Mouse (Mus musculus) liver, embryonic 14.5 days (tissue): Measurements from ENCODE around the gene Prdm16. TPM values are rescaled to one million over a fixed set of nuclear protein-coding genes. Genes with fewer than 3 reads are reported as not detected.

Experiments
- ATAC-seq: fragments of 200-750 bp; cut with Nextera tagmentation; 2 replicates; pipeline ENCODE4 v1.8.0; 2017; ENCODE audit warnings: moderate number of reproducible peaks, mild to moderate bottlenecking, moderate library complexity; ENCODE audit not compliant: insufficient read depth
- DNase-seq, 3 experiments: peaks; one replicate each; pipeline ENCODE4 v3.0.0-alpha.2; 2012 to 2013; ENCODE audit warnings: low read depth in 3 of 3, low spot score in 3 of 3
- H3K27ac ChIP-seq: fragments of 300-500 bp; sonication (generic); 2 replicates; pipeline ENCODE4 v1.5.1; 2014; ENCODE audit warnings: moderate library complexity, mild to moderate bottlenecking, control low read depth, inconsistent platforms
- H3K27me3 ChIP-seq: fragments of 300-500 bp; sonication (generic); 2 replicates; pipeline ENCODE4 v1.6.1; 2014; ENCODE audit warnings: mild to moderate bottlenecking, low read length, moderate library complexity; ENCODE audit not compliant: control insufficient read depth, insufficient read depth
- H3K36me3 ChIP-seq: fragments of 300-500 bp; sonication (generic); replicated peaks from 2 replicates; pipeline ENCODE4 v1.6.1; 2014; ENCODE audit warnings: low read depth; ENCODE audit not compliant: control insufficient read depth, insufficient read depth
- H3K4me1 ChIP-seq, 2 experiments: fragments of 200-500 bp in 1 of 2; fragments of 300-500 bp in 1 of 2; sonication (generic) in 1 of 2; replicated peaks; 2 replicates each; pipeline ENCODE4 v1.6.1; 2012 to 2014; ENCODE audit warnings: antibody characterized with exemption in 1 of 2, inconsistent platforms in 1 of 2, low read length in 1 of 2; ENCODE audit not compliant: control insufficient read depth in 2 of 2, insufficient read depth in 2 of 2
- H3K4me2 ChIP-seq: fragments of 300-500 bp; sonication (generic); 2 replicates; pipeline ENCODE4 v1.6.1; 2014; ENCODE audit warnings: low read depth, mild to moderate bottlenecking, control low read depth, moderate library complexity
- H3K4me3 ChIP-seq, 2 experiments: fragments of 200-500 bp in 1 of 2; fragments of 300-500 bp in 1 of 2; sonication (generic) in 1 of 2; 2 replicates each; pipeline ENCODE4 v1.5.1; 2012 to 2014; ENCODE audit warnings: low read depth in 2 of 2, low read length in 2 of 2, mild to moderate bottlenecking in 2 of 2, control low read depth in 1 of 2, inconsistent platforms in 1 of 2, moderate library complexity in 1 of 2; ENCODE audit not compliant: insufficient read depth in 1 of 2
- H3K9ac ChIP-seq: fragments of 300-500 bp; sonication (generic); replicated peaks from 2 replicates; pipeline ENCODE4 v1.6.1; 2014; ENCODE audit warnings: mild to moderate bottlenecking, control low read depth, moderate library complexity
- H3K9me3 ChIP-seq: fragments of 300-500 bp; sonication (generic); 2 replicates; pipeline ENCODE4 v1.6.1; 2016; ENCODE audit warnings: low read length, mixed read lengths; ENCODE audit not compliant: control insufficient read depth
- CTCF ChIP-seq: IDR thresholded peaks from 2 replicates; pipeline ENCODE4 v1.5.1; 2016; ENCODE audit warnings: antibody characterized with exemption, low read depth, control low read depth
- EP300 ChIP-seq: IDR thresholded peaks from 2 replicates; pipeline ENCODE4 v1.6.1; 2016; ENCODE audit warnings: antibody characterized with exemption, low read depth
- WGBS: fragments of 180-500 bp; shearing (Covaris S2); extraction: QIAGEN DNeasy Blood & Tissue Kit; methylation state at CpG from one replicate; pipeline ENCODE4 v1.1.7; 2014; ENCODE audit not compliant: insufficient replicate concordance; 5-methylcytosine and 5-hydroxymethylcytosine counted together
- polyA plus RNA-seq, 2 experiments: library from polyadenylated mRNA; depleted of rRNA in 1 of 2; stranded (reverse) in 1 of 2; unstranded in 1 of 2; fragments of >200 nt; fragmentation: Nextera tagmentation in 1 of 2; extraction: Ambion mirVana in 1 of 2; gene quantifications; 2 replicates each; pipeline versions ENCODE4 v1.2.1 to v1.2.3; 2012 to 2014

Gene Prdm16
- polyA plus RNA-seq, 2 experiments: 0.70 to 0.86 TPM

- H3K4me2 ChIP-seq: no peak overlapping the region
- ATAC-seq (no peak), DNase-seq (no peak)
- H3K36me3 ChIP-seq: no peaks in the 10 kb centered on the region
- H3K9ac ChIP-seq: no peak overlapping the region
- WGBS: 66% methylated on average over 13 of the region's 13 CpGs
- TF ChIP-seq EP300 (no peak), CTCF (no peak)
- H3K27me3 ChIP-seq: no peaks in the 10 kb centered on the region
- no peaks in the 10 kb centered on the region for H3K4me1 ChIP-seq
- no peak overlapping the region for H3K4me3 ChIP-seq
- H3K27ac ChIP-seq: no peak overlapping the region
- no peaks in the 10 kb centered on the region for H3K9me3 ChIP-seq
Measured at GRCm38 (mm10) chr4:154352246-154352645, 284.4 kb downstream of the Prdm16 start.

- DNase-seq (no peak), ATAC-seq (no peak)
- Histone ChIP-seq H3K9ac (no peak overlapping the region), H3K27ac (no peak overlapping the region), H3K4me3 (no peak overlapping the region), H3K27me3 (no peaks in the 10 kb centered on the region), H3K9me3 (no peaks in the 10 kb centered on the region), H3K4me1 (no peaks in the 10 kb centered on the region), H3K4me2 (no peak overlapping the region), H3K36me3 (no peaks in the 10 kb centered on the region)
- WGBS: 49% methylated on average over 11 of the region's 11 CpGs
- TF ChIP-seq EP300 (no peak), CTCF (no peak)
Measured at GRCm38 (mm10) chr4:154348197-154348786, 288.4 kb downstream of the Prdm16 start.

- H3K4me3 ChIP-seq: no peak overlapping the region
- DNase-seq: no peak
- H3K36me3 ChIP-seq: no peaks in the 10 kb centered on the region
- TF ChIP-seq CTCF (no peak), EP300 (no peak)
- H3K4me2 ChIP-seq: no peak overlapping the region
- no peaks in the 10 kb centered on the region for H3K4me1 ChIP-seq
- no peak for ATAC-seq
- no peak overlapping the region for H3K27ac ChIP-seq
- WGBS: 57% methylated on average over 19 of the region's 19 CpGs
- H3K9me3 ChIP-seq: no peaks in the 10 kb centered on the region
- H3K27me3 ChIP-seq: no peaks in the 10 kb centered on the region
- no peak overlapping the region for H3K9ac ChIP-seq
Measured at GRCm38 (mm10) chr4:154346731-154347522, 289.7 kb downstream of the Prdm16 start.

GRCm38 (mm10) chr4:154336650-154337049 is 300.0 kb downstream of the Prdm16 start:
- Histone ChIP-seq H3K4me2 (no peak overlapping the region), H3K27me3 (no peaks in the 10 kb centered on the region), H3K9me3 (no peaks in the 10 kb centered on the region), H3K4me1 (no peaks in the 10 kb centered on the region; a peak in 1 of 4 replicates), H3K9ac (no peak overlapping the region), H3K27ac (no peak overlapping the region), H3K4me3 (no peak overlapping the region), H3K36me3 (no peaks in the 10 kb centered on the region)
- TF ChIP-seq CTCF (no peak), EP300 (no peak)
- ATAC-seq (no peak), DNase-seq (no peak)
- WGBS: 42% methylated on average over 10 of the region's 10 CpGs

- DNase-seq (no peak), ATAC-seq (no peak)
- Histone ChIP-seq H3K4me2 (peak within 1 kb of the TSS; percentile 40), H3K27ac (no peak within 1 kb of the TSS), H3K9me3 (no peaks in the 10 kb centered on the region), H3K36me3 (no peaks in the 10 kb centered on the region), H3K4me1 (no peaks in the 10 kb centered on the region; a peak in 1 of 4 replicates), H3K27me3 (no peaks in the 10 kb centered on the region), H3K9ac (no peak within 1 kb of the TSS), H3K4me3 (peak within 1 kb of the TSS; percentile 23 to 40; a peak in 2 of 4 replicates)
- TF ChIP-seq CTCF: no peak
- no peak for TF ChIP-seq EP300
- WGBS: 70% methylated on average over 12 of the region's 12 CpGs
Measured at GRCm38 (mm10) chr4:154335761-154336160, 300.9 kb downstream of the Prdm16 start, which contains the start of gene B230104I21Rik. Gene B230104I21Rik (plus strand): TSS chr4:154336127.
